Mouse (Mus musculus): ENCODE data around the gene Armc7.
"Not testable (repeated sequence)": the region's sequence is repeated elsewhere in the genome, so short reads cannot be mapped to it uniquely, and the experiment has no call there.

- TF ChIP-seq CTCF (IDR thresholded peaks at IDR 0.05; ENCODE audit: low read depth, low read length); POLR2A (IDR thresholded peaks at IDR 0.05; ENCODE audit: borderline replicate concordance, low read depth, low read length): not testable (repeated sequence)
Observed at GRCm38 (mm10) chr11:115526446-115526845, 51.0 kb downstream of the Armc7 start.
